Mouse (Mus musculus) MEL (cell line): Measurements from ENCODE around the gene Csf2. TPM values are rescaled to one million over a fixed set of nuclear protein-coding genes. Genes with fewer than 3 reads are reported as not detected.

ENCODE experiments used
- DNase-seq: peaks from one replicate; pipeline ENCODE4 v3.0.0; 2011; ENCODE audit warnings: low read depth, low spot score
- H3K27ac ChIP-seq: 2 replicates; pipeline ENCODE4 v1.5.1; 2012; ENCODE audit warnings: low read depth, mild to moderate bottlenecking, control low read depth, low read length, moderate library complexity; ENCODE audit not compliant: control insufficient read depth
- H3K27me3 ChIP-seq, 2 experiments: fragments of 150-350 bp in 1 of 2; sonication (generic) in 1 of 2; 2 replicates each; pipeline ENCODE4 v1.6.1; 2012; ENCODE audit warnings: low read length in 2 of 2, mild to moderate bottlenecking in 2 of 2, improper control_type of control experiment in 1 of 2, moderate library complexity in 1 of 2; ENCODE audit not compliant: insufficient read depth in 2 of 2, control insufficient read depth in 1 of 2
- H3K36me3 ChIP-seq, 2 experiments: 2 replicates each; pipeline ENCODE4 v1.6.1; 2012 to 2014; ENCODE audit warnings: low read length in 2 of 2, improper control_type of control experiment in 1 of 2, inconsistent platforms in 1 of 2, mild to moderate bottlenecking in 1 of 2; ENCODE audit not compliant: insufficient read depth in 2 of 2, control insufficient read depth in 1 of 2
- H3K4me1 ChIP-seq, 2 experiments: fragments of 150-350 bp in 1 of 2; sonication (generic) in 1 of 2; 2 replicates each; pipeline ENCODE4 v1.6.1; 2012; ENCODE audit warnings: low read length in 2 of 2, improper control_type of control experiment in 1 of 2, mild to moderate bottlenecking in 1 of 2; ENCODE audit not compliant: insufficient read depth in 2 of 2, control insufficient read depth in 1 of 2
- H3K4me3 ChIP-seq, 2 experiments: fragments of 150-350 bp in 1 of 2; sonication (generic) in 1 of 2; 2 replicates each; pipeline ENCODE4 v1.5.1; 2012; ENCODE audit warnings: low read depth in 2 of 2, low read length in 2 of 2, mild to moderate bottlenecking in 2 of 2, moderate library complexity in 2 of 2, control low read depth in 1 of 2, improper control_type of control experiment in 1 of 2; ENCODE audit not compliant: control insufficient read depth in 1 of 2, insufficient read depth in 1 of 2
- H3K79me2 ChIP-seq: 2 replicates; pipeline ENCODE4 v1.6.1; 2012; ENCODE audit warnings: mild to moderate bottlenecking, low read length, moderate library complexity; ENCODE audit not compliant: control insufficient read depth, poor library complexity, insufficient read depth
- H3K9ac ChIP-seq: 2 replicates; pipeline ENCODE4 v1.6.1; 2012; ENCODE audit warnings: low read depth, mild to moderate bottlenecking, control low read depth, low read length, moderate library complexity; ENCODE audit not compliant: control insufficient read depth, poor library complexity, severe bottlenecking
- H3K9me3 ChIP-seq: fragments of 150-350 bp; sonication (generic); replicated peaks from 2 replicates; pipeline ENCODE4 v1.6.1; 2012; ENCODE audit warnings: mild to moderate bottlenecking, low read length, improper control_type of control experiment, moderate library complexity; ENCODE audit not compliant: insufficient read depth
- BHLHE40 ChIP-seq: IDR thresholded peaks from 2 replicates; pipeline ENCODE4 v1.6.1; 2012; ENCODE audit warnings: low read depth, mild to moderate bottlenecking, inconsistent platforms, low read length, improper control_type of control experiment, borderline replicate concordance
- E2F4 ChIP-seq: IDR thresholded peaks from 2 replicates; pipeline ENCODE4 v1.6.1; 2011; ENCODE audit warnings: low read depth, low read length, improper control_type of control experiment, borderline replicate concordance
- EP300 ChIP-seq, 2 experiments: IDR thresholded peaks; 2 replicates each; pipeline ENCODE4 v1.6.1; 2011; ENCODE audit warnings: improper control_type of control experiment in 2 of 2, low read length in 2 of 2, low read depth in 1 of 2, mild to moderate bottlenecking in 1 of 2
- GATA1 ChIP-seq: IDR thresholded peaks from 2 replicates; pipeline ENCODE4 v1.6.1; 2011; ENCODE audit warnings: low read depth, low read length, improper control_type of control experiment
- HCFC1 ChIP-seq: IDR thresholded peaks from 2 replicates; pipeline ENCODE4 v1.6.1; 2012; ENCODE audit warnings: low read depth, mild to moderate bottlenecking, inconsistent platforms, low read length, improper control_type of control experiment, moderate library complexity
- JUND ChIP-seq: IDR thresholded peaks from 2 replicates; pipeline ENCODE4 v1.6.1; 2011; ENCODE audit warnings: low read depth, mild to moderate bottlenecking, improper control_type of control experiment, low read length
- MAFK ChIP-seq: IDR thresholded peaks from 2 replicates; pipeline ENCODE4 v1.6.1; 2011; ENCODE audit warnings: low read depth, mild to moderate bottlenecking, low read length, improper control_type of control experiment, borderline replicate concordance
- MEF2A ChIP-seq: IDR thresholded peaks from 2 replicates; pipeline ENCODE4 v1.6.1; 2014; ENCODE audit warnings: low read depth, mild to moderate bottlenecking, inconsistent platforms, low read length, improper control_type of control experiment; ENCODE audit not compliant: poor library complexity, insufficient replicate concordance, severe bottlenecking; ENCODE audit errors: extremely low read depth
- MXI1 ChIP-seq: IDR thresholded peaks from 2 replicates; pipeline ENCODE4 v1.6.1; 2011; ENCODE audit warnings: mild to moderate bottlenecking, low read depth, low read length, improper control_type of control experiment
- MYB ChIP-seq: IDR thresholded peaks from 2 replicates; pipeline ENCODE4 v1.6.1; 2011; ENCODE audit warnings: mild to moderate bottlenecking, low read depth, low read length, improper control_type of control experiment
- MYC ChIP-seq: IDR thresholded peaks from 2 replicates; pipeline ENCODE4 v1.6.1; 2011; ENCODE audit warnings: low read depth, mild to moderate bottlenecking, low read length, improper control_type of control experiment, moderate library complexity
- NELFE ChIP-seq: IDR thresholded peaks from 2 replicates; pipeline ENCODE4 v1.6.1; 2011; ENCODE audit warnings: low read depth, low read length, improper control_type of control experiment
- POLR2A ChIP-seq, 2 experiments: IDR thresholded peaks; 2 replicates each; pipeline ENCODE4 v1.6.1; 2011 to 2012; ENCODE audit warnings: low read length in 2 of 2, mild to moderate bottlenecking in 2 of 2, control low read depth in 1 of 2, improper control_type of control experiment in 1 of 2, low read depth in 1 of 2, moderate library complexity in 1 of 2; ENCODE audit not compliant: control insufficient read depth in 1 of 2, insufficient read depth in 1 of 2, poor library complexity in 1 of 2
- SIN3A ChIP-seq: IDR thresholded peaks from 2 replicates; pipeline ENCODE4 v1.6.1; 2012; ENCODE audit warnings: low read length, improper control_type of control experiment, inconsistent platforms
- TBP ChIP-seq: IDR thresholded peaks from 2 replicates; pipeline ENCODE4 v1.8.0; 2011; ENCODE audit warnings: low read depth, low read length, improper control_type of control experiment
- UBTF ChIP-seq: IDR thresholded peaks from 2 replicates; pipeline ENCODE4 v1.6.1; 2012; ENCODE audit warnings: low read depth, mild to moderate bottlenecking, inconsistent platforms, low read length, improper control_type of control experiment, moderate library complexity, borderline replicate concordance; ENCODE audit not compliant: insufficient read depth
- USF1 ChIP-seq: IDR thresholded peaks from 2 replicates; pipeline ENCODE4 v1.6.1; 2014; ENCODE audit warnings: low read depth, mild to moderate bottlenecking, inconsistent platforms, low read length, improper control_type of control experiment, moderate library complexity
- USF2 ChIP-seq, 2 experiments: IDR thresholded peaks; 2 replicates each; pipeline ENCODE4 v1.6.1; 2011 to 2012; ENCODE audit warnings: improper control_type of control experiment in 2 of 2, low read length in 2 of 2, borderline replicate concordance in 1 of 2, inconsistent platforms in 1 of 2, low read depth in 1 of 2, mild to moderate bottlenecking in 1 of 2; ENCODE audit not compliant: insufficient read depth in 1 of 2
- ZMIZ1 ChIP-seq: IDR thresholded peaks from 2 replicates; pipeline ENCODE4 v1.6.1; 2012; ENCODE audit warnings: low read depth, mild to moderate bottlenecking, inconsistent platforms, low read length, improper control_type of control experiment, moderate library complexity
- polyA plus RNA-seq, 2 experiments: library from polyadenylated mRNA; stranded (reverse) in 1 of 2; unstranded in 1 of 2; fragments of >175 nt in 1 of 2; fragments of >200 nt in 1 of 2; gene quantifications; 2 replicates each; pipeline versions ENCODE4 v1.2.1 to v1.2.4; 2012; ENCODE audit warnings: low replicate concordance in 2 of 2, low read depth in 1 of 2; ENCODE audit not compliant: insufficient read length in 2 of 2, insufficient read depth in 1 of 2, missing spikeins in 1 of 2
- total RNA-seq: library from RNA; depleted of rRNA; stranded (reverse); fragments of 300-350 nt; gene quantifications from 2 replicates; pipeline ENCODE4 v1.2.3, GENCODE M21; 2012

The Csf2 gene
- total and polyA plus RNA-seq, 3 experiments, result 0.15 TPM; not detected in 2

DNA sequence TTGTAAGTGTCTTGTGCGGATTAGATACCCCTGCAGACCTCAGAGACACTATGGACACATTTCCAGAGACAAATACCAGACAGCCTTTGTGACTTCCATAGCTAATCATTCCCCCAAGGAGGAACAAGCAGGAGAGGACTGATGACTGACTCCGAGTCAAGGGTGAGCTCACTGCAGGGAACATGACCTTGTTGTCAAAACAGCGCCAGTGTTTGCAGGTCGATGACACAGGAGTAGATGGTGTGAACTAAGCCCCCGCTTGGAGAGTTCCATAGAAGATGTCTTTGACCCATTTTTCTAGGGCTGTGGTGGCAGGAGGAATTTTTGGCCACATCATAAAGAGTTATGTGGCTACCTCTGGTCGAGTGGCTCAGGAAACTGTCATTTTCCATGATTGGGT, 33.4 kb downstream of the Csf2 start:
- Histone ChIP-seq H3K79me2 (no peaks in the 10 kb centered on the region), H3K27me3 (no peaks in the 10 kb centered on the region), H3K4me3 (no peak overlapping the region), H3K4me1 (peaks cover 6 to 18% of the 10 kb centered on the region in 2 experiments), H3K27ac (no peak overlapping the region), H3K9ac (no peak overlapping the region), H3K36me3 (peaks cover 0 to 11% of the 10 kb centered on the region in 2 experiments; a peak in 2 of 4 replicates), H3K9me3 (no peaks in the 10 kb centered on the region)
- TF ChIP-seq TBP, result no peak
- no peak for TF ChIP-seq MXI1
- TF ChIP-seq USF2 (IDR thresholded peaks at IDR 0.05; ENCODE audit: borderline replicate concordance in 1 of 2, insufficient read depth in 1 of 2, low read depth in 1 of 2, low read length in 2 of 2), result no peak
- TF ChIP-seq USF1, result no peak
- no peak for TF ChIP-seq POLR2A (IDR thresholded peaks at IDR 0.05; ENCODE audit: control insufficient read depth in 1 of 2, insufficient read depth in 1 of 2, low read depth in 1 of 2, low read length in 2 of 2, poor library complexity in 1 of 2)
- TF ChIP-seq GATA1, result no peak
- no peak for TF ChIP-seq BHLHE40
- no peak for TF ChIP-seq HCFC1
- no peak for TF ChIP-seq SIN3A
- TF ChIP-seq MYB, result no peak
- TF ChIP-seq NELFE, result no peak
- no peak for TF ChIP-seq ZMIZ1
- TF ChIP-seq UBTF, result no peak
- TF ChIP-seq JUND, result no peak
- no peak for TF ChIP-seq E2F4
- no peak for TF ChIP-seq MAFK
- TF ChIP-seq MYC, result no peak
- no peak for TF ChIP-seq MEF2A
- no peak for TF ChIP-seq EP300 (IDR thresholded peaks at IDR 0.05; ENCODE audit: low read depth in 1 of 2, low read length in 2 of 2)
- no peak for DNase-seq
